16 mouse cellular contexts compared by ENCODE assay signal in genomic region chr13:31240546-31240945, GRCm38 (mm10).
"Had no signal": no experiment of that assay in that cellular context is flagged by ENCODE, and none has a peak within 500 bp of the region (broad histone marks: within the 10 kb centered on the region; RNA-seq: fewer than 3 reads in every experiment).

No protein-coding gene starts in this region.

- H3K9ac ChIP-seq: neural tube, embryonic 13.5 days; neural tube, embryonic 15.5 days; stomach, embryonic 15.5 days had no signal

- H3K4me2 ChIP-seq: neural tube, embryonic 13.5 days; neural tube, embryonic 15.5 days; stomach, embryonic 15.5 days had no signal

- H3K27ac ChIP-seq: neural tube, embryonic 13.5 days; neural tube, embryonic 15.5 days; stomach, embryonic 15.5 days; stomach, postnatal 0 days had no signal

- H3K9me3 ChIP-seq: neural tube, embryonic 13.5 days; stomach, embryonic 15.5 days had no signal

- H3K36me3 ChIP-seq: neural tube, embryonic 13.5 days; neural tube, embryonic 15.5 days; stomach, embryonic 15.5 days had no signal

- DNase-seq: retina, postnatal 1 day; right cerebral cortex, adult 18-20 months; right cerebral cortex, postnatal 14 days; right cerebral cortex, postnatal 25 days; right cerebral cortex, postnatal 4 days; spleen, adult 18-20 months; thymus, adult 18-20 months; thymus, adult 2 months; thymus, postnatal 14 days; thymus, postnatal 25 days; thymus, postnatal 36 days; thymus, postnatal 4 days had no signal

- H3K27me3 ChIP-seq: neural tube, embryonic 13.5 days; neural tube, embryonic 15.5 days; stomach, embryonic 15.5 days had no signal

- H3K4me3 ChIP-seq: neural tube, embryonic 13.5 days; neural tube, embryonic 15.5 days; stomach, embryonic 15.5 days had no signal

- H3K4me1 ChIP-seq: neural tube, embryonic 13.5 days; neural tube, embryonic 15.5 days; stomach, embryonic 15.5 days had no signal
